Mouse (Mus musculus) bone marrow, adult 2 months (tissue): ENCODE measurements around the gene Fbxw25.
"Not testable (repeated sequence)": the region's sequence is repeated elsewhere in the genome, so short reads cannot be mapped to it uniquely, and the experiment has no call there.

Experiments
- CTCF ChIP-seq: fragments of 200-500 bp; IDR thresholded peaks from 2 replicates; pipeline ENCODE4 v1.5.1; 2011; ENCODE audit warnings: low read length, control low read depth; ENCODE audit not compliant: control insufficient read depth, insufficient read depth
- POLR2A ChIP-seq: fragments of 200-500 bp; IDR thresholded peaks from 2 replicates; pipeline ENCODE4 v1.6.1; 2011; ENCODE audit warnings: low read depth, mild to moderate bottlenecking, control low read depth, low read length, borderline replicate concordance; ENCODE audit not compliant: control insufficient read depth

GRCm38 (mm10) chr9:109625957-109626356 is 38.5 kb downstream of the Fbxw25 start, which contains the start of gene Fbxw24:
- not testable (repeated sequence) for TF ChIP-seq CTCF, POLR2A
